Mouse (Mus musculus): ENCODE measurements around the gene Plekhm3. TPM values are rescaled to one million over a fixed set of nuclear protein-coding genes. Genes with fewer than 3 reads are reported as not detected.

Plekhm3 gene
- polyA plus RNA-seq, 1 experiment from 2014 or later = 10.9 TPM

- Histone ChIP-seq H3K27ac (replicated peaks) (no peak overlapping the region), H3K9me3 (no peaks in the 10 kb centered on the region), H3K4me2 (replicated peaks) (no peak overlapping the region), H3K4me1 (no peaks in the 10 kb centered on the region), H3K36me3 (no peaks in the 10 kb centered on the region), H3K9ac (replicated peaks) (no peak overlapping the region), H3K4me3 (no peak overlapping the region), H3K27me3 (no peaks in the 10 kb centered on the region)
- no peak for ATAC-seq (replicated peaks)
- WGBS = 92% methylated on average over 8 of the region's 8 CpGs
These were observed 7.2 kb downstream of the Plekhm3 start for GRCm38 (mm10) chr1:64949377-64949776.

GRCm38 (mm10) chr1:64946106-64946505, 10.5 kb downstream of the Plekhm3 start:
- H3K9ac ChIP-seq (replicated peaks) = no peak overlapping the region
- no peaks in the 10 kb centered on the region for H3K27me3 ChIP-seq

GRCm38 (mm10) chr1:64945214-64945785, 11.3 kb downstream of the Plekhm3 start:
- H3K36me3 ChIP-seq = 0 out of 2 replicates have a peak, but pooled peaks cover 4% of the 10 kb centered on the region
- no peak overlapping the region for H3K9ac ChIP-seq (replicated peaks)
- ATAC-seq (replicated peaks) = no peak
- WGBS = 45% methylated on average over 9 of the region's 9 CpGs
- H3K4me1 ChIP-seq = no peaks in the 10 kb centered on the region
- no peaks in the 10 kb centered on the region for H3K9me3 ChIP-seq
- H3K27me3 ChIP-seq = no peaks in the 10 kb centered on the region
- H3K4me2 ChIP-seq (replicated peaks) = no peak overlapping the region
- H3K27ac ChIP-seq (replicated peaks) = no peak overlapping the region
- no peak overlapping the region for H3K4me3 ChIP-seq

More at GRCm38 (mm10) chr1:64946106-64946505, 10.5 kb downstream of the Plekhm3 start:
- Histone ChIP-seq H3K4me1 (no peaks in the 10 kb centered on the region), H3K4me2 (replicated peaks) (no peak overlapping the region), H3K4me3 (no peak overlapping the region), H3K27ac (replicated peaks) (no peak overlapping the region), H3K36me3 (0 out of 2 replicates have a peak, but pooled peaks cover 4% of the 10 kb centered on the region), H3K9me3 (no peaks in the 10 kb centered on the region)
- 37% methylated on average over 4 of the region's 4 CpGs for WGBS
- ATAC-seq (replicated peaks) = no peak

GRCm38 (mm10) chr1:64944746-64945145, 11.9 kb downstream of the Plekhm3 start:
- 76% methylated on average over 2 of the region's 2 CpGs for WGBS
- 0 out of 2 replicates have a peak, but pooled peaks cover 4% of the 10 kb centered on the region for H3K36me3 ChIP-seq
- no peak overlapping the region for H3K4me2 ChIP-seq (replicated peaks)
- no peaks in the 10 kb centered on the region for H3K27me3 ChIP-seq
- no peak for ATAC-seq (replicated peaks)
- no peaks in the 10 kb centered on the region for H3K4me1 ChIP-seq
- H3K27ac ChIP-seq (replicated peaks) = no peak overlapping the region
- H3K9ac ChIP-seq (replicated peaks) = no peak overlapping the region
- H3K9me3 ChIP-seq = no peaks in the 10 kb centered on the region
- H3K4me3 ChIP-seq = no peak overlapping the region

- Histone ChIP-seq H3K27ac (replicated peaks) (no peak overlapping the region), H3K9me3 (no peaks in the 10 kb centered on the region), H3K4me2 (replicated peaks) (no peak overlapping the region), H3K27me3 (no peaks in the 10 kb centered on the region), H3K36me3 (peaks cover 11% of the 10 kb centered on the region; the same call in 1 of the 2 replicates), H3K9ac (replicated peaks) (no peak overlapping the region), H3K4me3 (no peak overlapping the region), H3K4me1 (no peaks in the 10 kb centered on the region)
- ATAC-seq (replicated peaks) = no peak
- 67% methylated on average over 4 of the region's 4 CpGs for WGBS
These were observed 14.4 kb downstream of the Plekhm3 start for GRCm38 (mm10) chr1:64942006-64942755.

GRCm38 (mm10) chr1:64938907-64939306, 17.7 kb downstream of the Plekhm3 start:
- no peak overlapping the region for H3K27ac ChIP-seq (replicated peaks)
- peaks cover 15% of the 10 kb centered on the region; the same call in 1 of the 2 replicates for H3K36me3 ChIP-seq
- H3K4me2 ChIP-seq (replicated peaks) = no peak overlapping the region
- no peaks in the 10 kb centered on the region for H3K27me3 ChIP-seq
- 90% methylated on average over 7 of the region's 7 CpGs for WGBS
- no peaks in the 10 kb centered on the region for H3K9me3 ChIP-seq
- no peak overlapping the region for H3K9ac ChIP-seq (replicated peaks)
- no peaks in the 10 kb centered on the region for H3K4me1 ChIP-seq
- no peak for ATAC-seq (replicated peaks)
- H3K4me3 ChIP-seq = no peak overlapping the region

- no peaks in the 10 kb centered on the region for H3K9me3 ChIP-seq
- H3K9ac ChIP-seq (replicated peaks) = no peak overlapping the region
- ATAC-seq (replicated peaks) = no peak
- H3K4me2 ChIP-seq (replicated peaks) = no peak overlapping the region
- WGBS = 92% methylated on average over 10 of the region's 10 CpGs
- peaks cover 11% of the 10 kb centered on the region; the same call in 1 of the 2 replicates for H3K36me3 ChIP-seq
- H3K4me1 ChIP-seq = no peaks in the 10 kb centered on the region
- no peak overlapping the region for H3K27ac ChIP-seq (replicated peaks)
- no peak overlapping the region for H3K4me3 ChIP-seq
- H3K27me3 ChIP-seq = no peaks in the 10 kb centered on the region
These were observed 18.9 kb downstream of the Plekhm3 start for GRCm38 (mm10) chr1:64937692-64938091.

GRCm38 (mm10) chr1:64932921-64933320, 23.7 kb downstream of the Plekhm3 start:
- no peak overlapping the region for H3K9ac ChIP-seq (replicated peaks)
- no peaks in the 10 kb centered on the region for H3K4me1 ChIP-seq
- WGBS = 100% methylated on average over 1 of the region's 1 CpGs

GRCm38 (mm10) chr1:64930124-64930523, 26.5 kb downstream of the Plekhm3 start:
- H3K4me3 ChIP-seq = no peak overlapping the region
- H3K4me1 ChIP-seq = no peaks in the 10 kb centered on the region
- no peak for ATAC-seq (replicated peaks)
- H3K9ac ChIP-seq (replicated peaks) = no peak overlapping the region
- H3K4me2 ChIP-seq (replicated peaks) = no peak overlapping the region
- 77% methylated on average over 6 of the region's 6 CpGs for WGBS
- H3K27ac ChIP-seq (replicated peaks) = no peak overlapping the region
- H3K36me3 ChIP-seq = no peaks in the 10 kb centered on the region
- no peaks in the 10 kb centered on the region for H3K27me3 ChIP-seq
- H3K9me3 ChIP-seq = no peaks in the 10 kb centered on the region

More at GRCm38 (mm10) chr1:64932921-64933320, 23.7 kb downstream of the Plekhm3 start:
- Histone ChIP-seq H3K36me3 (peaks cover 9% of the 10 kb centered on the region; the same call in 1 of the 2 replicates), H3K9me3 (no peaks in the 10 kb centered on the region), H3K4me3 (no peak overlapping the region), H3K4me2 (replicated peaks) (no peak overlapping the region), H3K27me3 (no peaks in the 10 kb centered on the region), H3K27ac (replicated peaks) (no peak overlapping the region)
- no peak for ATAC-seq (replicated peaks)

GRCm38 (mm10) chr1:64929673-64930072, 27.0 kb downstream of the Plekhm3 start:
- H3K9ac ChIP-seq (replicated peaks) = no peak overlapping the region
- H3K4me2 ChIP-seq (replicated peaks) = no peak overlapping the region
- no peak overlapping the region for H3K27ac ChIP-seq (replicated peaks)
- H3K9me3 ChIP-seq = no peaks in the 10 kb centered on the region
- no peak overlapping the region for H3K4me3 ChIP-seq
- WGBS = 88% methylated on average over 4 of the region's 4 CpGs
- no peaks in the 10 kb centered on the region for H3K27me3 ChIP-seq
- H3K4me1 ChIP-seq = no peaks in the 10 kb centered on the region
- H3K36me3 ChIP-seq = no peaks in the 10 kb centered on the region
- no peak for ATAC-seq (replicated peaks)

GRCm38 (mm10) chr1:64928542-64928941, 28.1 kb downstream of the Plekhm3 start:
- Histone ChIP-seq H3K27ac (replicated peaks) (no peak overlapping the region), H3K4me2 (replicated peaks) (no peak overlapping the region), H3K4me1 (0 out of 2 replicates have a peak, but pooled peaks cover 5% of the 10 kb centered on the region), H3K4me3 (no peak overlapping the region), H3K9ac (replicated peaks) (no peak overlapping the region), H3K36me3 (no peaks in the 10 kb centered on the region), H3K9me3 (no peaks in the 10 kb centered on the region), H3K27me3 (no peaks in the 10 kb centered on the region)
- 92% methylated on average over 3 of the region's 3 CpGs for WGBS
- no peak for ATAC-seq (replicated peaks)

GRCm38 (mm10) chr1:64927437-64928274, 29.0 kb downstream of the Plekhm3 start:
- H3K4me3 ChIP-seq = no peak overlapping the region
- no peaks in the 10 kb centered on the region for H3K36me3 ChIP-seq
- H3K4me2 ChIP-seq (replicated peaks) = no peak overlapping the region
- no peaks in the 10 kb centered on the region for H3K9me3 ChIP-seq
- no peak overlapping the region for H3K9ac ChIP-seq (replicated peaks)
- H3K27ac ChIP-seq (replicated peaks) = no peak overlapping the region
- H3K4me1 ChIP-seq = 0 out of 2 replicates have a peak, but pooled peaks cover 5% of the 10 kb centered on the region
- WGBS = 90% methylated on average over 15 of the region's 15 CpGs
- H3K27me3 ChIP-seq = no peaks in the 10 kb centered on the region
- no peak for ATAC-seq (replicated peaks)

Measured in forebrain, embryonic 15.5 days (tissue).